Comparison of ENCODE assay signal across 13 mouse cellular contexts in the genomic region with DNA sequence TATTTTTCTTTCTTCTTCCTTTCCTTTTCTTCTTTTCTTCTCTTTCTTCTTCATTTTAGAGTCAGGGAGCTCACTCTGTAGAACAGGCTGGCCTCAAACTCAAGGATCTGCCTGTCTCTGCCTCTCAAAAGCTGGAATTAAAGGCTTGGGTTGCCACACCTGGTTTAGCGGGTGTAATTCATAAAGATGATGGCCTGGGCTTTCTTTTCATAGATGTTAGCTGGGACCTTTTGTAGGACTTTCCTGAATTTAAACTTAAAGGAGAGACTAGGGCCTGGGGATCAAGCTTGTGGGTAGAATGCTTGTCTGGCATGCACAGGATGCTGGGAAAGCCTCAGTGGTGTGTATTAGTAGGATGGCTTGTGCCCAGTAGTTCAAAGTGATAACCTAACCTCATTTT. TPM values are rescaled to one million over a fixed set of nuclear protein-coding genes. Genes with fewer than 3 reads are reported as not detected.
A peak's percentile ranks its signal among the peaks of the same experiment; 100 is the strongest.
DNase-seq lines count a peak whose midpoint lies in the region; ATAC-seq and TF ChIP-seq lines count a peak whose summit lies in the region.
"Had no signal": no experiment of that assay in that cellular context is flagged by ENCODE, and none has a peak within 500 bp of the region (broad histone marks: within the 10 kb centered on the region; RNA-seq: fewer than 3 reads in every experiment).

A gene (minus strand): TSS at position 101 of the 400 bp plus-strand sequence.

- H3K9ac ChIP-seq in heart, embryonic 11.5 days (ENCODE audit: low read depth, low read length): peak within 1 kb of the TSS; percentile 60; the same call in 1 of the 2 replicates
- H3K9ac ChIP-seq in lung, postnatal 0 days (replicated peaks; ENCODE audit: low read depth): peak within 1 kb of the TSS; percentile 47
- H3K9ac ChIP-seq in intestine, embryonic 14.5 days (ENCODE audit: low read length): no peak within 1 kb of the TSS

- H3K4me1 ChIP-seq in heart, embryonic 11.5 days (ENCODE audit: control insufficient read depth, insufficient read depth, low read length): peaks cover 11% of the 10 kb centered on the region
- peaks cover 13% of the 10 kb centered on the region; the same call in 1 of the 2 replicates for H3K4me1 ChIP-seq in lung, postnatal 0 days (ENCODE audit: insufficient read depth, low read depth, low read length)
- peaks cover 2% of the 10 kb centered on the region; the same call in 1 of the 2 replicates for H3K4me1 ChIP-seq in intestine, embryonic 14.5 days (replicated peaks; ENCODE audit: control insufficient read depth, insufficient read depth, low read length)

- no peak within 1 kb of the TSS for H3K27ac ChIP-seq in heart, embryonic 11.5 days (ENCODE audit: low read depth, low read length)
- H3K27ac ChIP-seq in lung, postnatal 0 days (ENCODE audit: low read length): peak within 1 kb of the TSS; percentile 4; the same call in 1 of the 2 replicates
- H3K27ac ChIP-seq in intestine, embryonic 14.5 days (ENCODE audit: low read depth): no peak within 1 kb of the TSS

- 89% methylated on average over 1 of the region's 1 CpGs for WGBS in heart, embryonic 11.5 days (ENCODE audit: insufficient replicate concordance)
- 89% methylated on average over 1 of the region's 1 CpGs for WGBS in lung, postnatal 0 days
- 88% methylated on average over 1 of the region's 1 CpGs for WGBS in intestine, embryonic 14.5 days

- no peak for ATAC-seq in heart, embryonic 11.5 days (replicated peaks; ENCODE audit: insufficient number of reproducible peaks, low FRiP score, low TSS enrichment)
- ATAC-seq in lung, postnatal 0 days: no peak
- ATAC-seq in intestine, embryonic 14.5 days (replicated peaks; ENCODE audit: low FRiP score, low TSS enrichment, low read depth): no peak
- no peak for ATAC-seq in neutrophil, adult 5-6 weeks (ENCODE audit: extremely low read depth, insufficient number of reproducible peaks, low FRiP score, poor library complexity, severe bottlenecking)
- ATAC-seq in activated CD4-positive, CD25-positive, alpha-beta regulatory T cell, adult 4 months: no peak

- no peak for TF ChIP-seq EP300 in lung, postnatal 0 days (IDR thresholded peaks at IDR 0.05)

- H3K36me3 ChIP-seq in heart, embryonic 11.5 days (ENCODE audit: control insufficient read depth, insufficient read depth, low read length): peaks cover 4% of the 10 kb centered on the region; the same call in 1 of the 2 replicates
- no peaks in the 10 kb centered on the region for H3K36me3 ChIP-seq in lung, postnatal 0 days (ENCODE audit: insufficient read depth, low read length)
- H3K36me3 ChIP-seq in intestine, embryonic 14.5 days (ENCODE audit: control insufficient read depth, insufficient read depth, low read length): peaks cover 4% of the 10 kb centered on the region

- no peak for TF ChIP-seq CTCF in lung, postnatal 0 days (IDR thresholded peaks at IDR 0.05)

- no peaks in the 10 kb centered on the region for H3K9me3 ChIP-seq in heart, embryonic 11.5 days (replicated peaks; ENCODE audit: control insufficient read depth, low read length)
- no peaks in the 10 kb centered on the region for H3K9me3 ChIP-seq in lung, postnatal 0 days (ENCODE audit: low read length)
- no peaks in the 10 kb centered on the region for H3K9me3 ChIP-seq in intestine, embryonic 14.5 days (ENCODE audit: control insufficient read depth, low read length)

- H3K4me3 ChIP-seq in heart, embryonic 11.5 days (ENCODE audit: low read depth, low read length): peak within 1 kb of the TSS; percentile 52; the same call in 1 of the 2 replicates
- H3K4me3 ChIP-seq in lung, postnatal 0 days (ENCODE audit: low read depth, low read length): peak within 1 kb of the TSS; percentile 38
- no peak within 1 kb of the TSS for H3K4me3 ChIP-seq in intestine, embryonic 14.5 days (ENCODE audit: low read depth, low read length)

- H3K27me3 ChIP-seq in heart, embryonic 11.5 days (ENCODE audit: control insufficient read depth, insufficient read depth, low read length): no peaks in the 10 kb centered on the region
- H3K27me3 ChIP-seq in lung, postnatal 0 days (replicated peaks; ENCODE audit: insufficient read depth, low read length): no peaks in the 10 kb centered on the region
- H3K27me3 ChIP-seq in intestine, embryonic 14.5 days (replicated peaks; ENCODE audit: control insufficient read depth, insufficient read depth, low read length): peaks cover 6% of the 10 kb centered on the region; the same call in 1 of the 2 replicates

- DNase-seq in heart, adult 8-10 months (ENCODE audit: low spot score): no peak
- no peak for DNase-seq in lung, postnatal 0 days (ENCODE audit: low spot score)
- no peak for DNase-seq in lung, postnatal 14 days
- no peak for DNase-seq in intestine, embryonic 14.5 days (ENCODE audit: low spot score)
- no peak for DNase-seq in cerebellum, postnatal 10 days
- DNase-seq: B cell, adult 2 months; cerebellum, adult 11-12 months; midbrain, embryonic 14.5 days; spleen, adult 18-20 months had no signal

- peak within 1 kb of the TSS; percentile 91 for H3K4me2 ChIP-seq in heart, embryonic 11.5 days
- H3K4me2 ChIP-seq in lung, postnatal 0 days (replicated peaks; ENCODE audit: low read depth, low read length): peak within 1 kb of the TSS; percentile 90
- H3K4me2 ChIP-seq in intestine, embryonic 14.5 days (ENCODE audit: low read length): peak within 1 kb of the TSS; percentile 58

RNA-seq across cellular contexts. Expression of the gene that starts here (rescaled TPM):
- 1.6 and 2.4 TPM in 2 replicates for polyA plus RNA-seq in heart, embryonic 11.5 days (2014; fragmentation: Nextera tagmentation; extraction: Ambion mirVana)
- under 1 TPM in 1 of 4 experiments, not detected in 3; 0.34 TPM for total RNA-seq in heart, adult 8-10 months (2022)
- 2.1 and 2.9 TPM in 2 replicates for polyA plus RNA-seq in lung, postnatal 0 days (2015; fragmentation: Nextera tagmentation; extraction: Ambion mirVana)
- 12.4 and 14.8 TPM in 2 replicates for polyA plus RNA-seq in intestine, embryonic 14.5 days (2014; fragmentation: Nextera tagmentation; extraction: Ambion mirVana)
- total RNA-seq in neutrophil, adult 5-6 weeks (2017): 36.3 and 45.4 TPM in 2 replicates
- polyA plus RNA-seq in activated CD4-positive, CD25-positive, alpha-beta regulatory T cell, adult 4 months (2017; shearing (Covaris generic)): 1 to 10 TPM in 1 of 2 experiments, under 1 TPM in 1; 0.78 to 1.0 TPM
- total RNA-seq: layer of hippocampus, postnatal 14 days had no signal

Comparison
In these comparisons a context has a peak if more than half of its experiments do, and no peak if none do; other contexts are left out.
1. RNA of the gene that starts here (total RNA-seq): 36.3 to 45.4 TPM in neutrophil, adult 5-6 weeks; 0.34 TPM in heart, adult 8-10 months; every median in the first group is over 10 times any median in the second.
2. Peak in every context shown above with its lines, with median percentiles within 50 percentile points of each other: H3K4me2 ChIP-seq.